Mouse (Mus musculus): ENCODE data around the gene Ccl17. TPM values are rescaled to one million over a fixed set of nuclear protein-coding genes. Genes with fewer than 3 reads are reported as not detected.
"Not testable (repeated sequence)": the region's sequence is repeated elsewhere in the genome, so short reads cannot be mapped to it uniquely, and the experiment has no call there.

Gene Ccl17
- polyA plus RNA-seq, 1 experiment from 2014 or later = 0.46 TPM

- no peaks in the 10 kb centered on the region for H3K9me3 ChIP-seq
- H3K27me3 ChIP-seq = no peaks in the 10 kb centered on the region
- H3K9ac ChIP-seq (replicated peaks) = no peak overlapping the region
- WGBS = 0% methylated on average over 1 of the region's 1 CpGs
- H3K4me3 ChIP-seq (replicated peaks) = no peak overlapping the region
- H3K4me1 ChIP-seq (replicated peaks) = peaks cover 6% of the 10 kb centered on the region
- H3K4me2 ChIP-seq (replicated peaks) = no peak overlapping the region
- H3K27ac ChIP-seq = no peak overlapping the region
- ATAC-seq = no peak
- 0 out of 2 replicates have a peak, but pooled peaks cover 3% of the 10 kb centered on the region for H3K36me3 ChIP-seq
These were observed 4.3 kb downstream of the Ccl17 start for GRCm38 (mm10) chr8:94814556-94814955.

GRCm38 (mm10) chr8:94817933-94818332, 7.7 kb downstream of the Ccl17 start:
- WGBS = 93% methylated on average over 11 of the region's 11 CpGs
- Histone ChIP-seq H3K4me2 (replicated peaks) (no peak overlapping the region), H3K4me3 (replicated peaks) (no peak overlapping the region), H3K9me3 (no peaks in the 10 kb centered on the region), H3K36me3 (peaks cover 27% of the 10 kb centered on the region), H3K27me3 (no peaks in the 10 kb centered on the region), H3K4me1 (replicated peaks) (no peaks in the 10 kb centered on the region), H3K9ac (replicated peaks) (no peak overlapping the region), H3K27ac (no peak overlapping the region)
- ATAC-seq = no peak

- Histone ChIP-seq H3K27me3 (no peaks in the 10 kb centered on the region), H3K9ac (replicated peaks) (no peak overlapping the region), H3K4me3 (replicated peaks) (no peak overlapping the region), H3K27ac (no peak overlapping the region), H3K36me3 (peaks cover 45% of the 10 kb centered on the region), H3K9me3 (no peaks in the 10 kb centered on the region), H3K4me1 (replicated peaks) (no peaks in the 10 kb centered on the region), H3K4me2 (replicated peaks) (no peak overlapping the region)
- WGBS = 87% methylated on average over 6 of the region's 6 CpGs
- no peak for ATAC-seq
These were observed 9.5 kb downstream of the Ccl17 start for GRCm38 (mm10) chr8:94819671-94820179.

GRCm38 (mm10) chr8:94820553-94820952, 10.3 kb downstream of the Ccl17 start:
- H3K4me2 ChIP-seq (replicated peaks) = no peak overlapping the region
- H3K4me1 ChIP-seq (replicated peaks) = no peaks in the 10 kb centered on the region
- H3K4me3 ChIP-seq (replicated peaks) = no peak overlapping the region
- WGBS = 85% methylated on average over 7 of the region's 7 CpGs
- no peak overlapping the region for H3K9ac ChIP-seq (replicated peaks)
- no peaks in the 10 kb centered on the region for H3K27me3 ChIP-seq
- H3K9me3 ChIP-seq = no peaks in the 10 kb centered on the region
- H3K36me3 ChIP-seq = peaks cover 52% of the 10 kb centered on the region
- ATAC-seq = no peak
- H3K27ac ChIP-seq = no peak overlapping the region

- no peaks in the 10 kb centered on the region for H3K27me3 ChIP-seq
- H3K4me2 ChIP-seq (replicated peaks) = no peak overlapping the region
- peaks cover 60% of the 10 kb centered on the region for H3K36me3 ChIP-seq
- ATAC-seq = no peak
- H3K4me3 ChIP-seq (replicated peaks) = no peak overlapping the region
- H3K4me1 ChIP-seq (replicated peaks) = no peaks in the 10 kb centered on the region
- H3K27ac ChIP-seq = no peak overlapping the region
- WGBS = 88% methylated on average over 2 of the region's 2 CpGs
- H3K9me3 ChIP-seq = no peaks in the 10 kb centered on the region
- no peak overlapping the region for H3K9ac ChIP-seq (replicated peaks)
These were observed 11.1 kb downstream of the Ccl17 start for GRCm38 (mm10) chr8:94821381-94821780.

GRCm38 (mm10) chr8:94822637-94823560, 12.6 kb downstream of the Ccl17 start:
- H3K27me3 ChIP-seq = no peaks in the 10 kb centered on the region
- H3K4me3 ChIP-seq (replicated peaks) = no peak overlapping the region
- WGBS = 81% methylated on average over 23 of the region's 23 CpGs
- H3K4me1 ChIP-seq (replicated peaks) = no peaks in the 10 kb centered on the region
- no peak overlapping the region for H3K27ac ChIP-seq
- no peak overlapping the region for H3K9ac ChIP-seq (replicated peaks)
- peak; percentile 67 for ATAC-seq
- no peaks in the 10 kb centered on the region for H3K9me3 ChIP-seq
- no peak overlapping the region for H3K4me2 ChIP-seq (replicated peaks)
- H3K36me3 ChIP-seq = peaks cover 73% of the 10 kb centered on the region

GRCm38 (mm10) chr8:94825170-94825569, 14.9 kb downstream of the Ccl17 start:
- Histone ChIP-seq H3K9ac (replicated peaks) (no peak overlapping the region), H3K27ac (no peak overlapping the region), H3K4me2 (replicated peaks) (no peak overlapping the region), H3K9me3 (no peaks in the 10 kb centered on the region), H3K36me3 (peaks cover 88% of the 10 kb centered on the region), H3K4me3 (replicated peaks) (no peak overlapping the region), H3K27me3 (no peaks in the 10 kb centered on the region), H3K4me1 (replicated peaks) (no peaks in the 10 kb centered on the region)
- WGBS = 81% methylated on average over 6 of the region's 6 CpGs
- ATAC-seq = no peak

DNA sequence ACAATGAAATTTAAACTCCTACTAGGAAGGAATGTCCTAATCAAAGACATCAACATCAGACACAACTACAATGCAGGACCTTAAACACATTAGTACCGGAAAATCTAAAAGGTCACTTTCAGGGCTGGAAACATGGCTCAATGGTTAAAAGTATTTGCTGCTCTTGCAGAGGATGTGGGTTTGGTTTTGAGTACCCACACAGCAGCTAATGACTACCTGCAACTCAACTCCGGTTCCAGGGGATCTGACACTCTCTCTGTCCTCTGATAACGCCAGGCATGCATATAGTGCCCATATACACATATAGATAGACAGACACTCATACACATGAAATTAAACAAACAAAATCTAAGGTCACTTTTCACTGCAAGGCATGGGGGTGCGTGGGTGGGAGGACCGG, 16.0 kb downstream of the Ccl17 start:
- Histone ChIP-seq H3K27me3 (no peaks in the 10 kb centered on the region), H3K4me2 (replicated peaks) (no peak overlapping the region), H3K4me3 (replicated peaks) (no peak overlapping the region), H3K4me1 (replicated peaks) (no peaks in the 10 kb centered on the region), H3K36me3 (peaks cover 87% of the 10 kb centered on the region), H3K27ac (no peak overlapping the region), H3K9ac (replicated peaks) (no peak overlapping the region), H3K9me3 (no peaks in the 10 kb centered on the region)
- no peak for ATAC-seq
- 95% methylated on average over 5 of the region's 5 CpGs for WGBS

DNA sequence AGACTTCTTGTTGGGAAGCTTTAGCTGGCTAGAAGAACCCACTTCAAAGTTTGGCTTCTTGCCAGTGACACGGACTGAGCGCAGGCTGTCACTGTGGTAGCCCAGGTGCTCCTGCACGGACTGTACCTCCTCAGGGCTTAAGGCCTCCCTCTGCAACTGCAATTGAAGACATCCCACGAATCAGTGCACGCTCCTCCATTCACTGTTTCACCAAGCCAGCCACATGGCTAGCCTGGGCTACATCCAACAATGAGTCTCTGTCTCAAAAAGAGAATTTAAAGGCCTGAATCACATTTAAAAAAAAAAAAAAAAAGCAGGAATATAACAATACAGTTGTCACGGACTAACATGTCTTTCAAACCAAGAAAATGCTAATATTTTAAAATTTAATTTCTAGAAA, 18.0 kb downstream of the Ccl17 start:
- Histone ChIP-seq H3K4me2 (replicated peaks) (no peak overlapping the region), H3K36me3 (peaks cover 81% of the 10 kb centered on the region), H3K27ac (no peak overlapping the region), H3K4me1 (replicated peaks) (no peaks in the 10 kb centered on the region), H3K9ac (replicated peaks) (no peak overlapping the region), H3K4me3 (replicated peaks) (no peak overlapping the region), H3K9me3 (no peaks in the 10 kb centered on the region), H3K27me3 (no peaks in the 10 kb centered on the region)
- no peak for ATAC-seq
- 94% methylated on average over 6 of the region's 6 CpGs for WGBS

- not testable (repeated sequence) for ATAC-seq; H3K27me3 ChIP-seq; H3K4me3 ChIP-seq (replicated peaks); H3K9ac ChIP-seq (replicated peaks); H3K4me2 ChIP-seq (replicated peaks); H3K27ac ChIP-seq; H3K9me3 ChIP-seq
- WGBS = 82% methylated on average over 7 of the region's 7 CpGs
- H3K36me3 ChIP-seq = peaks cover 29% of the 10 kb centered on the region
- H3K4me1 ChIP-seq (replicated peaks) = peaks cover 15% of the 10 kb centered on the region
These were observed 23.7 kb downstream of the Ccl17 start for GRCm38 (mm10) chr8:94833901-94834405.

DNA sequence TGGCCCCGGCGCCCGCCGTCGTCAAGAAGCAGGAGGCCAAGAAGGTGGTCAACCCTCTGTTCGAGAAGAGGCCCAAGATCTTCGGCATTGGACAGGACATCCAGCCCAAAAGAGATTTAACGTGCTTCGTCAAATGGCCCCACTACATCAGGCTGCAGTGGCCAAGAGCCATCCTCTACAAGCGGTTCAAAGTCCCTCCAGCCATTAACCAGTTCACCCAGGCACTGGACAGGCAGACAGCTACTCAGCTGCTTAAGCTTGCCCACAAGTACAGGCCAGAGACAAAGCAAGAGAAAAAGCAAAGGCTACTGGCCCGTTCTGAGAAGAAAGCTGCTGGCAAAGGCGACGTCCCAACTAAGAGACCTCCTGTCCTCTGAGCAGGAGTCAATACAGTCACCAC, 25.5 kb downstream of the Ccl17 start:
- WGBS = 94% methylated on average over 13 of the region's 13 CpGs
- peaks cover 15% of the 10 kb centered on the region for H3K36me3 ChIP-seq

DNA sequence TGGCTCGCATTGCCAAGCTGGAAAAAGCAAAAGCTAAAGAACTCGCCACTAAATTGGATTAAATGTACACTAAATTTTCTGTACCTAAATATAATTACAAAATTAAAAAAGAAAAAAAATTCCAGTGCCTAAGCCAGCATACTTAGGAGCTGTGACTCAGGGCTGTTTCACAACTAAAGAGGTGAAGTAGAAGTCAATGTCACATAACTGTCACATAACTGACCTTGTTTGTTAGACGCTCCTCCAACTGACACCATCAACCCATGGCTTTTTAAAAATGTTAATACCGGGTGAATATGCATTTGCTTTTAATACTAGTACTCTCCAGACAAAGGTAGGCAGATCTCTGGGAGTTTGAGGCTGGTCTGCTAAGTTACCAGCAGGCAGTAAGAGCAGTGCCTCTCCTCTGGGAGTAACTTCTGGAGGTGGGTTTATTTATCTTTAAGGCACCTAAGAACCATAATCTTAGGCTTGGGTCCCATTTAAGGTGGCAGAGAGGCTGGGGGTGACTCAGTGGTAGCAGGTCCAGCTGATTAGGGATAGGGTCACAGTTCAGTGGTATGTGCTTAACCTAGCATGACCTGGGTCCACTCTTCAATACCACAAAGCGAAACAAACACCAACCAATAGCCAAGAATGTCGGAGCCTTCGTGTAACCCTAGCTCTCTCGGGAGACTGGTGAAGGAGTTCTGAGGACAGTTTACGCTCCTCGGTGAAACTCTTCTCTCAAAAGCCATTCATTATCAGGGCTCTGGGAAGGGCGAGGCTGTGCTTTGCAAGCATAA, 26.4 kb downstream of the Ccl17 start:
- no peaks in the 10 kb centered on the region for H3K9me3 ChIP-seq
- peaks cover 19% of the 10 kb centered on the region for H3K4me1 ChIP-seq (replicated peaks)
- no peaks in the 10 kb centered on the region for H3K27me3 ChIP-seq
- peak overlapping the region; percentile 94 for H3K9ac ChIP-seq (replicated peaks)
- 76% methylated on average over 11 of the region's 11 CpGs for WGBS
- no peak for ATAC-seq
- peak overlapping the region; percentile 81 for H3K4me2 ChIP-seq (replicated peaks)
- peaks cover 8% of the 10 kb centered on the region for H3K36me3 ChIP-seq
- peak overlapping the region; percentile 85 for H3K4me3 ChIP-seq (replicated peaks)
- no peak overlapping the region; the same call in 1 of the 2 replicates for H3K27ac ChIP-seq

More for the DNA sequence above, 25.5 kb downstream of the Ccl17 start:
- H3K4me2 ChIP-seq (replicated peaks); H3K27ac ChIP-seq; H3K4me3 ChIP-seq (replicated peaks); H3K9ac ChIP-seq (replicated peaks); ATAC-seq; H3K27me3 ChIP-seq; H3K9me3 ChIP-seq: not testable (repeated sequence)
- peaks cover 19% of the 10 kb centered on the region for H3K4me1 ChIP-seq (replicated peaks)
